Mouse (Mus musculus): ENCODE results near the gene Crp. TPM values are rescaled to one million over a fixed set of nuclear protein-coding genes. Genes with fewer than 3 reads are reported as not detected.

The Crp gene
- polyA plus RNA-seq, 1 experiment: not detected

DNA sequence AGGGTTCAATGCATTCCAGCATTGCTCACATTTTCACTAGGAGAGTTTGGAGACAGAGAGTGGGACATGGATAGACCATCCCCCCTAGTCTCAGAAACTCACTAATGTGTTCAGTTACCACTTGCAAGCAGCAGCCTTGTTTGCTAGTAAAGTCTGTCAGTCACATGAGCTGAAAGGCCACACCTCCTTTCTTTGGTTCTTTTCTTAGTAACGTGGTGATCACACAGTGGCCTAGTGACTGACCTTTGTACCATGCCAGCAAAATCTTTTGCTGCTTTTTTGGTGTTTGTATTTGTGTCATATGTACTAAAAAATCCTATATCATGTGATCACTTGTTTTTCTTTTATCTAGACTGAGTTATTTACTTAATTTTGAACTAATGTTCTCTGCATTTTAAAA is 88.0 kb downstream of the Crp start:
- H3K27ac ChIP-seq (ENCODE audit: insufficient read depth, low read length): no peak overlapping the region
- no peaks in the 10 kb centered on the region for H3K36me3 ChIP-seq (ENCODE audit: control insufficient read depth, insufficient read depth, low read length, poor library complexity, severe bottlenecking)
- TF ChIP-seq EP300 (IDR thresholded peaks at IDR 0.05; ENCODE audit: insufficient read depth, low read depth, low read length) (no peak), CTCF (IDR thresholded peaks at IDR 0.05; ENCODE audit: low read depth, low read length) (no peak), POLR2A (IDR thresholded peaks at IDR 0.05; ENCODE audit: insufficient read depth, low read length) (no peak)
- H3K27me3 ChIP-seq (ENCODE audit: control insufficient read depth, insufficient read depth, low read length, poor library complexity, severe bottlenecking): no peaks in the 10 kb centered on the region
- no peaks in the 10 kb centered on the region for H3K4me1 ChIP-seq (ENCODE audit: control insufficient read depth, insufficient read depth, low read length)
- no peak overlapping the region for H3K9ac ChIP-seq (ENCODE audit: low read depth, poor library complexity, severe bottlenecking)
- no peak overlapping the region for H3K4me3 ChIP-seq (ENCODE audit: low read depth, low read length)
- H3K9me3 ChIP-seq (replicated peaks; ENCODE audit: control insufficient read depth, insufficient read depth, low read length, poor library complexity, severe bottlenecking): no peaks in the 10 kb centered on the region

- no peak for TF ChIP-seq EP300 (IDR thresholded peaks at IDR 0.05; ENCODE audit: insufficient read depth, low read depth, low read length)
Measured at GRCm38 (mm10) chr1:172828975-172829374, 131.1 kb downstream of the Crp start.

DNA sequence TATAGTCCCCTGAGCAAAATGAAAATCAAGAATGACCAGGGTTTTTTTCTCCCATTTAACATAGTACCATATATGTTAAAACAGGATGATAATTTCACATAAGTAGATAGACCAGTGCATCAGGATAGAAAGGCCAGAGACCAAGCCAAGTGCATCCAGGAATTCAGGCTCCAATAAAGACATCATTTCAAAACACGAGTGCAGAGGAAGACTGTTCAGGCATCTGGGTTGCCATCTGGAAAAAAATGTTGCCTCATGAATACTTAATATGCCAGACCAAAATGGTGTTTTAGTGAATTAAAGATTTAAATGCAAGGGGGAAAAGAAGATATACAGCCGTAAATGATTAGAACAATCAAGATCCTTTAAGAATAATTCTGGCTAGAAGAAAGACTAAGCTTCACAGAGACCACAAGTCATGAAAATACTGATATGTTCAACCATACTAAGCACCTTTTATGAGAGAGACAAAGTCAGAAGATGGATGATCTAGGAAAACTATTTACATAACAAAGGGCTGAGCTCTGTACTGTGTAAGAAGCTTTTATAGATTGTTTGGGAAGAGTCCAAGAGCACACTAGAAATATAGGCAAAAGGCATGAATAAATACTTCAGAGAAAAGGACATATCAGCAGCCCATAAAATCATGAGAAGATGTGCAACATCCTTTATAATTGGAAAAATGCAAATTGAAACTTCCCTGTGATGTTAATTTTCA is 149.3 kb downstream of the Crp start:
- H3K36me3 ChIP-seq (ENCODE audit: control insufficient read depth, insufficient read depth, low read length, poor library complexity, severe bottlenecking): no peaks in the 10 kb centered on the region
- TF ChIP-seq POLR2A (IDR thresholded peaks at IDR 0.05; ENCODE audit: insufficient read depth, low read length): no peak
- TF ChIP-seq CTCF (IDR thresholded peaks at IDR 0.05; ENCODE audit: low read depth, low read length): no peak
- TF ChIP-seq EP300 (IDR thresholded peaks at IDR 0.05; ENCODE audit: insufficient read depth, low read depth, low read length): no peak
- H3K9ac ChIP-seq (ENCODE audit: low read depth, poor library complexity, severe bottlenecking): no peak overlapping the region
- no peak overlapping the region for H3K4me3 ChIP-seq (ENCODE audit: low read depth, low read length)
- no peak overlapping the region for H3K27ac ChIP-seq (ENCODE audit: insufficient read depth, low read length)
- H3K9me3 ChIP-seq (replicated peaks; ENCODE audit: control insufficient read depth, insufficient read depth, low read length, poor library complexity, severe bottlenecking): no peaks in the 10 kb centered on the region
- no peaks in the 10 kb centered on the region for H3K4me1 ChIP-seq (ENCODE audit: control insufficient read depth, insufficient read depth, low read length)
- H3K27me3 ChIP-seq (ENCODE audit: control insufficient read depth, insufficient read depth, low read length, poor library complexity, severe bottlenecking): no peaks in the 10 kb centered on the region

More at GRCm38 (mm10) chr1:172828975-172829374, 131.1 kb downstream of the Crp start:
- Histone ChIP-seq H3K36me3 (ENCODE audit: control insufficient read depth, insufficient read depth, low read length, poor library complexity, severe bottlenecking) (no peaks in the 10 kb centered on the region), H3K4me3 (ENCODE audit: low read depth, low read length) (no peak overlapping the region), H3K4me1 (ENCODE audit: control insufficient read depth, insufficient read depth, low read length) (no peaks in the 10 kb centered on the region), H3K27me3 (ENCODE audit: control insufficient read depth, insufficient read depth, low read length, poor library complexity, severe bottlenecking) (no peaks in the 10 kb centered on the region), H3K27ac (ENCODE audit: insufficient read depth, low read length) (no peak overlapping the region), H3K9ac (ENCODE audit: low read depth, poor library complexity, severe bottlenecking) (no peak overlapping the region), H3K9me3 (replicated peaks; ENCODE audit: control insufficient read depth, insufficient read depth, low read length, poor library complexity, severe bottlenecking) (no peaks in the 10 kb centered on the region)

GRCm38 (mm10) chr1:172848171-172848570 is 150.3 kb downstream of the Crp start:
- Histone ChIP-seq H3K9me3 (replicated peaks; ENCODE audit: control insufficient read depth, insufficient read depth, low read length, poor library complexity, severe bottlenecking) (no peaks in the 10 kb centered on the region), H3K27ac (ENCODE audit: insufficient read depth, low read length) (no peak overlapping the region), H3K36me3 (ENCODE audit: control insufficient read depth, insufficient read depth, low read length, poor library complexity, severe bottlenecking) (no peaks in the 10 kb centered on the region), H3K9ac (ENCODE audit: low read depth, poor library complexity, severe bottlenecking) (no peak overlapping the region), H3K4me1 (ENCODE audit: control insufficient read depth, insufficient read depth, low read length) (no peaks in the 10 kb centered on the region), H3K27me3 (ENCODE audit: control insufficient read depth, insufficient read depth, low read length, poor library complexity, severe bottlenecking) (no peaks in the 10 kb centered on the region), H3K4me3 (ENCODE audit: low read depth, low read length) (no peak overlapping the region)
- TF ChIP-seq CTCF (IDR thresholded peaks at IDR 0.05; ENCODE audit: low read depth, low read length) (no peak), POLR2A (IDR thresholded peaks at IDR 0.05; ENCODE audit: insufficient read depth, low read length) (no peak), EP300 (IDR thresholded peaks at IDR 0.05; ENCODE audit: insufficient read depth, low read depth, low read length) (no peak)

GRCm38 (mm10) chr1:172875265-172875664 is 177.4 kb downstream of the Crp start:
- no peaks in the 10 kb centered on the region for H3K9me3 ChIP-seq (replicated peaks; ENCODE audit: control insufficient read depth, insufficient read depth, low read length, poor library complexity, severe bottlenecking)
- H3K27ac ChIP-seq (ENCODE audit: insufficient read depth, low read length): no peak overlapping the region
- H3K9ac ChIP-seq (ENCODE audit: low read depth, poor library complexity, severe bottlenecking): no peak overlapping the region
- TF ChIP-seq CTCF (IDR thresholded peaks at IDR 0.05; ENCODE audit: low read depth, low read length) (no peak), POLR2A (IDR thresholded peaks at IDR 0.05; ENCODE audit: insufficient read depth, low read length) (no peak), EP300 (IDR thresholded peaks at IDR 0.05; ENCODE audit: insufficient read depth, low read depth, low read length) (no peak)
- no peaks in the 10 kb centered on the region for H3K36me3 ChIP-seq (ENCODE audit: control insufficient read depth, insufficient read depth, low read length, poor library complexity, severe bottlenecking)
- H3K4me3 ChIP-seq (ENCODE audit: low read depth, low read length): no peak overlapping the region
- no peaks in the 10 kb centered on the region for H3K27me3 ChIP-seq (ENCODE audit: control insufficient read depth, insufficient read depth, low read length, poor library complexity, severe bottlenecking)
- no peaks in the 10 kb centered on the region for H3K4me1 ChIP-seq (ENCODE audit: control insufficient read depth, insufficient read depth, low read length)

DNA sequence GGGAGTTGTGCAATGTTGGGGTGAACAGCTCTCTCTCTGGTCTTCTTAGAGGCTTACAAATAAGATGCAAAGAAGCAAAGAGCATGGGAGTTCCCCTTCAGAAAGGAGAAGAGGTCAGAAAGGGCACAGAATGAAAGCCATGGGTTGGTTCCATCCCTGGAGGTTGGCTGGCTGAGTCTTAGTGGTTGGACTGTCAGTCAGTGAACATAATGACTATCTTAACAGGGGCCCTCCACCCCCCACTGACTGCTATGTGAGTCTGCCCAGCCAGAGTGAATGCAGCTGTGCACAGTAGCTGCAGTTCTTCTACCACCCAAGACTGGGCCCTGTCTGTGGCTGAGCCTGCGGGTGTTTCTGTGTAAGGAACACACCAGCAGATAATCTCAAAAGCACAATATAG is 178.8 kb downstream of the Crp start:
- no peaks in the 10 kb centered on the region for H3K36me3 ChIP-seq (ENCODE audit: control insufficient read depth, insufficient read depth, low read length, poor library complexity, severe bottlenecking)

More for the DNA sequence above, 178.8 kb downstream of the Crp start:
- no peaks in the 10 kb centered on the region for H3K4me1 ChIP-seq (ENCODE audit: control insufficient read depth, insufficient read depth, low read length)
- no peaks in the 10 kb centered on the region for H3K27me3 ChIP-seq (ENCODE audit: control insufficient read depth, insufficient read depth, low read length, poor library complexity, severe bottlenecking)
- H3K27ac ChIP-seq (ENCODE audit: insufficient read depth, low read length): no peak overlapping the region
- TF ChIP-seq CTCF (IDR thresholded peaks at IDR 0.05; ENCODE audit: low read depth, low read length) (no peak), EP300 (IDR thresholded peaks at IDR 0.05; ENCODE audit: insufficient read depth, low read depth, low read length) (no peak)
- no peaks in the 10 kb centered on the region for H3K9me3 ChIP-seq (replicated peaks; ENCODE audit: control insufficient read depth, insufficient read depth, low read length, poor library complexity, severe bottlenecking)
- H3K9ac ChIP-seq (ENCODE audit: low read depth, poor library complexity, severe bottlenecking): no peak overlapping the region
- no peak overlapping the region for H3K4me3 ChIP-seq (ENCODE audit: low read depth, low read length)

Other genes starting within 250 kb of the Crp start
- 0.46 and 0.85 TPM in 2 replicates for gene Slamf9, start 222.7 kb upstream of the Crp start, polyA plus RNA-seq (2011; ENCODE audit: insufficient read depth, insufficient read length, low read depth, missing spikeins)
- gene Igsf9, start 216.3 kb upstream of the Crp start, polyA plus RNA-seq (2011; ENCODE audit: insufficient read depth, insufficient read length, low read depth, missing spikeins): 40.5 and 40.6 TPM in 2 replicates
- 269 and 312 TPM in 2 replicates for gene Tagln2, start 198.0 kb upstream of the Crp start, polyA plus RNA-seq (2011; ENCODE audit: insufficient read depth, insufficient read length, low read depth, missing spikeins)
- 2.1 and 2.3 TPM in 2 replicates for gene Cfap45, start 177.3 kb upstream of the Crp start, polyA plus RNA-seq (2011; ENCODE audit: insufficient read depth, insufficient read length, low read depth, missing spikeins)
- gene Vsig8, start 142.1 kb upstream of the Crp start, polyA plus RNA-seq (2011; ENCODE audit: insufficient read depth, insufficient read length, low read depth, missing spikeins): 0.37 TPM in 1 of 2 replicates, not detected in the other
- not detected in 2 replicates for gene Slamf8, start 107.5 kb upstream of the Crp start, polyA plus RNA-seq (2011; ENCODE audit: insufficient read depth, insufficient read length, low read depth, missing spikeins)
- gene Fcrl6, start 95.5 kb upstream of the Crp start, polyA plus RNA-seq (2011; ENCODE audit: insufficient read depth, insufficient read length, low read depth, missing spikeins): not detected in 2 replicates
- 0.64 and 2.4 TPM in 2 replicates for gene Dusp23, start 65.1 kb upstream of the Crp start, polyA plus RNA-seq (2011; ENCODE audit: insufficient read depth, insufficient read length, low read depth, missing spikeins)
- gene Apcs, start 197.0 kb downstream of the Crp start, polyA plus RNA-seq (2011; ENCODE audit: insufficient read depth, insufficient read length, low read depth, missing spikeins): not detected in 2 replicates

Data from ES-Bruce4 (cell line).